Mouse (Mus musculus) thymus, adult 2 months (tissue): ENCODE measurements at regions not wholly inside any gene's neighbourhood (a gene's known extent, or its start where the extent isn't known, plus 50 kb on each side); places are given as distances from the start of the nearest gene placed in this dataset.

ENCODE experiments used
- CTCF ChIP-seq: fragments of 200-500 bp; IDR thresholded peaks from 2 replicates; pipeline ENCODE4 v1.5.1; 2012; ENCODE audit warnings: mild to moderate bottlenecking, control low read depth, low read length, moderate library complexity, borderline replicate concordance; ENCODE audit not compliant: control insufficient read depth, poor library complexity, insufficient read depth; ENCODE audit errors: extremely low read depth
- POLR2A ChIP-seq: fragments of 200-500 bp; IDR thresholded peaks from 2 replicates; pipeline ENCODE4 v1.6.1; 2012; ENCODE audit warnings: mild to moderate bottlenecking, low read length, control low read depth, moderate library complexity; ENCODE audit not compliant: control insufficient read depth, poor library complexity, insufficient read depth; ENCODE audit errors: extremely low read depth

- TF ChIP-seq POLR2A (no peak), CTCF (no peak)
Observed at GRCm38 (mm10) chr14:48750994-48751393, 77.4 kb upstream of the Otx2 start.
